Mouse (Mus musculus) heart, postnatal 25 days (tissue): Measurements from ENCODE around the gene Wdr31. TPM values are rescaled to one million over a fixed set of nuclear protein-coding genes. Genes with fewer than 3 reads are reported as not detected.
"Not testable (repeated sequence)": the region's sequence is repeated elsewhere in the genome, so short reads cannot be mapped to it uniquely, and the experiment has no call there.

Source experiments
- DNase-seq: peaks from one replicate; pipeline ENCODE4 v3.0.0; 2022; ENCODE audit warnings: low spot score
- intact Hi-C: fragments of 180-260 bp; cut with DNase I; formaldehyde crosslinking; loops from one replicate; pipeline ENCODE4 v1.15.1; 2025
- total RNA-seq, 2 experiments: library from RNA; stranded (reverse); gene quantifications; 2 replicates each; pipeline ENCODE4 v1.2.3; 2021

Wdr31 gene
- total RNA-seq, 2 experiments from 2014 or later = 0.42 to 0.48 TPM

GRCm38 (mm10) chr4:62501964-62502732 is 31.5 kb upstream of the Wdr31 start:
- DNase-seq = peak; percentile 81
- intact Hi-C loops = loop anchor here (2.0 to 10.0 kb wide), 2 partner anchors 23 to 147 kb away; partner anchors contain the start of genes 4933430I17Rik and Pole3

- DNase-seq = no peak
- intact Hi-C loops = loop anchor here (10.0 kb wide), 1 partner anchor 147 kb away; no protein-coding TSS in a partner anchor
These were observed 30.8 kb upstream of the Wdr31 start for GRCm38 (mm10) chr4:62501534-62501933.

GRCm38 (mm10) chr4:62500799-62501198 is 30.1 kb upstream of the Wdr31 start:
- intact Hi-C loops = loop anchor here (10.0 kb wide), 1 partner anchor 146 kb away; no protein-coding TSS in a partner anchor
- DNase-seq = no peak

GRCm38 (mm10) chr4:62496815-62497214 is 26.1 kb upstream of the Wdr31 start:
- intact Hi-C loops = no loop called here
- DNase-seq = no peak

GRCm38 (mm10) chr4:62495946-62496345 is 25.2 kb upstream of the Wdr31 start:
- intact Hi-C loops = no loop called here

GRCm38 (mm10) chr4:62494230-62494629 is 23.5 kb upstream of the Wdr31 start:
- DNase-seq = no peak
- intact Hi-C loops = no loop called here

More at GRCm38 (mm10) chr4:62495946-62496345, 25.2 kb upstream of the Wdr31 start:
- no peak for DNase-seq

- DNase-seq = no peak
- intact Hi-C loops = no loop called here
These were observed 22.0 kb upstream of the Wdr31 start for GRCm38 (mm10) chr4:62492682-62493081.

GRCm38 (mm10) chr4:62487914-62488313 is 17.2 kb upstream of the Wdr31 start:
- intact Hi-C loops = no loop called here
- no peak for DNase-seq

GRCm38 (mm10) chr4:62487172-62487571 is 16.5 kb upstream of the Wdr31 start:
- DNase-seq = no peak
- intact Hi-C loops = no loop called here

- no peak for DNase-seq
- intact Hi-C loops = no loop called here
These were observed 15.5 kb upstream of the Wdr31 start for GRCm38 (mm10) chr4:62486162-62486696.

GRCm38 (mm10) chr4:62485450-62486161 is 14.9 kb upstream of the Wdr31 start:
- no peak for DNase-seq
- intact Hi-C loops = no loop called here

- intact Hi-C loops = no loop called here
These were observed 14.2 kb upstream of the Wdr31 start for GRCm38 (mm10) chr4:62484928-62485327.

GRCm38 (mm10) chr4:62480709-62481605 is 10.3 kb upstream of the Wdr31 start:
- intact Hi-C loops = no loop called here
- no peak for DNase-seq

More at GRCm38 (mm10) chr4:62484928-62485327, 14.2 kb upstream of the Wdr31 start:
- DNase-seq = no peak

- DNase-seq = no peak
- intact Hi-C loops = no loop called here
These were observed 9.4 kb upstream of the Wdr31 start, which contains the start of gene Bspry for GRCm38 (mm10) chr4:62479937-62480708. Bspry (plus strand) TSS chr4:62480053.

- intact Hi-C loops, DNase-seq: not testable (repeated sequence)
These were observed 8.9 kb upstream of the Wdr31 start for GRCm38 (mm10) chr4:62479593-62479936.

GRCm38 (mm10) chr4:62477542-62478244 is 7.0 kb upstream of the Wdr31 start:
- no peak for DNase-seq
- intact Hi-C loops = no loop called here

GRCm38 (mm10) chr4:62475793-62476192 is 5.1 kb upstream of the Wdr31 start:
- DNase-seq = no peak
- intact Hi-C loops = no loop called here

GRCm38 (mm10) chr4:62475131-62475530 is 4.4 kb upstream of the Wdr31 start:
- intact Hi-C loops = no loop called here
- no peak for DNase-seq
